In genomic region chrX:139662111-139662510, GRCm38 (mm10) we compare ENCODE assay signal across 34 mouse cellular contexts. TPM values are rescaled to one million over a fixed set of nuclear protein-coding genes. Genes with fewer than 3 reads are reported as not detected.
DNase-seq lines count a peak whose midpoint lies in the region; ATAC-seq and TF ChIP-seq lines count a peak whose summit lies in the region.
"Had no signal": no experiment of that assay in that cellular context is flagged by ENCODE, and none has a peak within 500 bp of the region (broad histone marks: within the 10 kb centered on the region; RNA-seq: fewer than 3 reads in every experiment).

No protein-coding gene starts in this region.

- no peak overlapping the region for H3K4me2 ChIP-seq in intestine, postnatal 0 days (replicated peaks; ENCODE audit: low read depth)
- no peak overlapping the region for H3K4me2 ChIP-seq in intestine, embryonic 16.5 days (ENCODE audit: low read depth, low read length)
- H3K4me2 ChIP-seq in liver, postnatal 0 days (ENCODE audit: low read depth, low read length) = no peak overlapping the region
- no peak overlapping the region for H3K4me2 ChIP-seq in liver, embryonic 11.5 days
- H3K4me2 ChIP-seq: embryonic facial prominence, embryonic 15.5 days; forebrain, embryonic 12.5 days; heart, embryonic 11.5 days; hindbrain, embryonic 12.5 days; limb, embryonic 15.5 days; midbrain, embryonic 11.5 days had no signal

- no peak overlapping the region for H3K9ac ChIP-seq in intestine, postnatal 0 days (ENCODE audit: low read depth, low read length)
- H3K9ac ChIP-seq in intestine, embryonic 16.5 days (ENCODE audit: low read depth, low read length) = no peak overlapping the region
- no peak overlapping the region for H3K9ac ChIP-seq in liver, postnatal 0 days (replicated peaks)
- no peak overlapping the region for H3K9ac ChIP-seq in liver, embryonic 11.5 days (ENCODE audit: low read depth, low read length)
- H3K9ac ChIP-seq: embryonic facial prominence, embryonic 15.5 days; forebrain, embryonic 12.5 days; forebrain, postnatal 0 days; hindbrain, embryonic 12.5 days; limb, embryonic 15.5 days had no signal

- no peaks in the 10 kb centered on the region for H3K4me1 ChIP-seq in intestine, postnatal 0 days (replicated peaks; ENCODE audit: control insufficient read depth, insufficient read depth, low read length)
- H3K4me1 ChIP-seq in intestine, embryonic 16.5 days (ENCODE audit: control insufficient read depth, insufficient read depth, low read length) = no peaks in the 10 kb centered on the region
- no peaks in the 10 kb centered on the region for H3K4me1 ChIP-seq in liver, postnatal 0 days (ENCODE audit: insufficient read depth)
- no peaks in the 10 kb centered on the region for H3K4me1 ChIP-seq in liver, embryonic 11.5 days (replicated peaks; ENCODE audit: control insufficient read depth, insufficient read depth, low read length)
- H3K4me1 ChIP-seq: embryonic facial prominence, embryonic 15.5 days; forebrain, embryonic 12.5 days; hindbrain, embryonic 12.5 days; limb, embryonic 15.5 days had no signal

- H3K4me3 ChIP-seq in intestine, postnatal 0 days (ENCODE audit: low read depth, low read length) = no peak overlapping the region
- H3K4me3 ChIP-seq in intestine, embryonic 16.5 days (ENCODE audit: low read length) = no peak overlapping the region
- H3K4me3 ChIP-seq in liver, postnatal 0 days (ENCODE audit: low read depth, low read length) = no peak overlapping the region
- no peak overlapping the region for H3K4me3 ChIP-seq in liver, embryonic 11.5 days (ENCODE audit: low read depth, low read length)
- H3K4me3 ChIP-seq: embryonic facial prominence, embryonic 15.5 days; forebrain, embryonic 12.5 days; hindbrain, embryonic 12.5 days; limb, embryonic 15.5 days had no signal

- H3K27me3 ChIP-seq in intestine, postnatal 0 days (replicated peaks; ENCODE audit: control insufficient read depth, insufficient read depth, low read length) = no peaks in the 10 kb centered on the region
- H3K27me3 ChIP-seq in intestine, embryonic 16.5 days (replicated peaks; ENCODE audit: control insufficient read depth, insufficient read depth, low read length) = no peaks in the 10 kb centered on the region
- H3K27me3 ChIP-seq in liver, postnatal 0 days (ENCODE audit: insufficient read depth, low read length) = no peaks in the 10 kb centered on the region
- no peaks in the 10 kb centered on the region for H3K27me3 ChIP-seq in liver, embryonic 11.5 days (replicated peaks; ENCODE audit: control insufficient read depth, insufficient read depth, low read length)
- H3K27me3 ChIP-seq in Patski = peaks cover 32% of the 10 kb centered on the region
- no peaks in the 10 kb centered on the region for H3K27me3 ChIP-seq in splenic B cell, adult 2 months (ENCODE audit: control insufficient read depth, insufficient read depth, low read length, poor library complexity, severe bottlenecking)
- H3K27me3 ChIP-seq: CH12.LX; embryonic facial prominence, embryonic 15.5 days; forebrain, embryonic 12.5 days; hindbrain, embryonic 12.5 days; limb, embryonic 15.5 days had no signal

- DNase-seq in liver, postnatal 0 days = no peak
- DNase-seq in liver, embryonic 11.5 days (ENCODE audit: low spot score) = no peak
- DNase-seq in Patski (ENCODE audit: low read depth, low spot score) = no peak
- peak; percentile 1 for DNase-seq in splenic B cell, adult 2 months (ENCODE audit: low read depth, low spot score)
- DNase-seq in layer of hippocampus, postnatal 36 days = no peak
- no peak for DNase-seq in c-Kit-positive CD71-positive TER-119-positive erythroid progenitor cells, embryonic 14.5 days (ENCODE audit: low spot score)
- DNase-seq: adrenal gland, postnatal 14 days; cerebellum, adult 18-20 months; cerebellum, postnatal 14 days; forebrain, postnatal 0 days; gastrocnemius, postnatal 10 days; heart, postnatal 36 days; kidney, adult 18-20 months; left cerebral cortex, postnatal 4 days; lung, postnatal 36 days; right cerebral cortex, postnatal 25 days; spleen, adult 18-20 months; thymus, adult 2 months had no signal

- H3K36me3 ChIP-seq in intestine, postnatal 0 days (ENCODE audit: control insufficient read depth, insufficient read depth) = no peaks in the 10 kb centered on the region
- H3K36me3 ChIP-seq in intestine, embryonic 16.5 days (ENCODE audit: control insufficient read depth, insufficient read depth, low read length) = no peaks in the 10 kb centered on the region
- no peaks in the 10 kb centered on the region for H3K36me3 ChIP-seq in liver, postnatal 0 days (replicated peaks; ENCODE audit: insufficient read depth, low read length)
- H3K36me3 ChIP-seq in liver, embryonic 11.5 days (ENCODE audit: control insufficient read depth, insufficient read depth, low read length) = no peaks in the 10 kb centered on the region
- H3K36me3 ChIP-seq in splenic B cell, adult 2 months (ENCODE audit: control insufficient read depth, insufficient read depth, low read length, poor library complexity, severe bottlenecking) = no peaks in the 10 kb centered on the region
- H3K36me3 ChIP-seq: embryonic facial prominence, embryonic 15.5 days; forebrain, embryonic 12.5 days; hindbrain, embryonic 12.5 days; limb, embryonic 15.5 days had no signal

- in situ Hi-C loops in Patski (cut with MboI; ENCODE audit: low pct_unique_long_range_greater_than_20kb) = loop anchor here (5.0 to 10.0 kb wide), 2 partner anchors 240 to 287 kb away; no protein-coding TSS in a partner anchor

- CTCF ChIA-PET in Patski (lab: Charles Lee) = no interaction called here

- TF ChIP-seq EP300 in liver, postnatal 0 days (IDR thresholded peaks at IDR 0.05; ENCODE audit: low read depth) = no peak

- H3K9me3 ChIP-seq in intestine, postnatal 0 days (ENCODE audit: control insufficient read depth) = no peaks in the 10 kb centered on the region
- H3K9me3 ChIP-seq in intestine, embryonic 16.5 days (ENCODE audit: control insufficient read depth, low read length) = no peaks in the 10 kb centered on the region
- no peaks in the 10 kb centered on the region for H3K9me3 ChIP-seq in liver, postnatal 0 days (ENCODE audit: low read length)
- H3K9me3 ChIP-seq in liver, embryonic 11.5 days (ENCODE audit: control insufficient read depth, low read length) = no peaks in the 10 kb centered on the region
- H3K9me3 ChIP-seq: embryonic facial prominence, embryonic 15.5 days; forebrain, embryonic 12.5 days; hindbrain, embryonic 12.5 days; limb, embryonic 15.5 days had no signal

- POLR2A ChIA-PET in Patski (lab: Charles Lee) = no interaction called here

- WGBS in intestine, postnatal 0 days = 41% methylated on average over 1 of the region's 1 CpGs
- WGBS in intestine, embryonic 16.5 days = 55% methylated on average over 1 of the region's 1 CpGs
- 53% methylated on average over 1 of the region's 1 CpGs for WGBS in liver, postnatal 0 days (ENCODE audit: insufficient replicate concordance)
- WGBS in liver, embryonic 11.5 days = 44% methylated on average over 1 of the region's 1 CpGs

- ATAC-seq in intestine, postnatal 0 days = no peak
- no peak for ATAC-seq in intestine, embryonic 16.5 days
- no peak for ATAC-seq in liver, postnatal 0 days
- no peak for ATAC-seq in liver, embryonic 11.5 days (replicated peaks; ENCODE audit: low FRiP score)
- no peak for ATAC-seq in Patski
- ATAC-seq: forebrain, postnatal 0 days; hindbrain, postnatal 0 days; midbrain, embryonic 16.5 days had no signal

- TF ChIP-seq CTCF in intestine, postnatal 0 days (IDR thresholded peaks at IDR 0.05; ENCODE audit: low read depth) = peak; percentile 44
- TF ChIP-seq CTCF in liver, postnatal 0 days (IDR thresholded peaks at IDR 0.05; ENCODE audit: low read depth) = peak; percentile 31
- peak; percentile 57 for TF ChIP-seq CTCF in Patski (IDR thresholded peaks at IDR 0.05)

- no peak overlapping the region for H3K27ac ChIP-seq in intestine, postnatal 0 days (ENCODE audit: low read depth, low read length)
- H3K27ac ChIP-seq in intestine, embryonic 16.5 days (ENCODE audit: low read length) = no peak overlapping the region
- no peak overlapping the region for H3K27ac ChIP-seq in liver, postnatal 0 days (ENCODE audit: low read depth)
- H3K27ac ChIP-seq in liver, embryonic 11.5 days (ENCODE audit: low read depth, low read length) = no peak overlapping the region
- H3K27ac ChIP-seq: embryonic facial prominence, embryonic 15.5 days; forebrain, embryonic 12.5 days; hindbrain, embryonic 12.5 days; hindbrain, postnatal 0 days; limb, embryonic 15.5 days had no signal

RNA-seq across cellular contexts. Expression of gene Tbc1d8b, which starts 22.7 kb away (rescaled TPM):
- polyA plus RNA-seq in intestine, postnatal 0 days (2015; fragmentation: Nextera tagmentation; extraction: Ambion mirVana) = 2.9 TPM in 2 replicates
- polyA plus RNA-seq in intestine, embryonic 16.5 days (2015; fragmentation: Nextera tagmentation; extraction: Ambion mirVana) = 2.6 and 2.8 TPM in 2 replicates
- polyA plus RNA-seq in liver, postnatal 0 days (2015; fragmentation: Nextera tagmentation; extraction: Ambion mirVana) = 0.81 and 0.93 TPM in 2 replicates
- polyA plus RNA-seq in liver, embryonic 11.5 days (2014; fragmentation: Nextera tagmentation; extraction: Ambion mirVana) = 0.53 and 0.70 TPM in 2 replicates
- 14.0 TPM for polyA plus RNA-seq in Patski (2021)
- total RNA-seq in layer of hippocampus, postnatal 36 days (2021) = 10 to 100 TPM; 10.9 to 11.2 TPM

RNA-seq across cellular contexts. Expression of gene Gm15013, which starts 52.2 kb away (rescaled TPM):
- 0.17 and 0.39 TPM in 2 replicates for polyA plus RNA-seq in intestine, postnatal 0 days (2015; fragmentation: Nextera tagmentation; extraction: Ambion mirVana)
- polyA plus RNA-seq in intestine, embryonic 16.5 days (2015; fragmentation: Nextera tagmentation; extraction: Ambion mirVana) = 0.29 and 0.50 TPM in 2 replicates
- polyA plus RNA-seq in liver, postnatal 0 days (2015; fragmentation: Nextera tagmentation; extraction: Ambion mirVana) = 0.14 TPM in 1 of 2 replicates, not detected in the other
- polyA plus RNA-seq in liver, embryonic 11.5 days (2014; fragmentation: Nextera tagmentation; extraction: Ambion mirVana) = not detected in 2 replicates
- polyA plus RNA-seq in Patski (2021) = 0.47 TPM
- total RNA-seq in layer of hippocampus, postnatal 36 days (2021) = not detected
- total RNA-seq: adrenal gland, postnatal 14 days; forebrain, postnatal 0 days; gastrocnemius, postnatal 10 days; heart, postnatal 36 days; hindbrain, postnatal 0 days; layer of hippocampus, postnatal 14 days; left cerebral cortex, postnatal 4 days; neutrophil, adult 5-6 weeks had no signal
- polyA plus RNA-seq: cortical plate, adult 2 months; forebrain, postnatal 0 days; hindbrain, postnatal 0 days; limb, embryonic 15.5 days; liver, embryonic 16.5 days; midbrain, embryonic 16.5 days; neural tube, embryonic 11.5 days; thymus, adult 2 months had no signal
